Mouse (Mus musculus) regulatory T cell (primary cell): ENCODE results near the gene Tmco2.
"Not testable (repeated sequence)": the region's sequence is repeated elsewhere in the genome, so short reads cannot be mapped to it uniquely, and the experiment has no call there.

Experiments used
- in situ Hi-C: fragments of 300-600 bp; cut with MboI, MseI; formaldehyde crosslinking; loops from one replicate; pipeline ENCODE4 v1.15.1; 2025; ENCODE audit warnings: high pct_unique_total_duplicates

Tmco2 gene

GRCm38 (mm10) chr4:121109126-121109525 lies at the start of gene Tmco2:
Gene Tmco2 (minus strand): TSS chr4:121109226.
- in situ Hi-C loops, result no loop called here

DNA sequence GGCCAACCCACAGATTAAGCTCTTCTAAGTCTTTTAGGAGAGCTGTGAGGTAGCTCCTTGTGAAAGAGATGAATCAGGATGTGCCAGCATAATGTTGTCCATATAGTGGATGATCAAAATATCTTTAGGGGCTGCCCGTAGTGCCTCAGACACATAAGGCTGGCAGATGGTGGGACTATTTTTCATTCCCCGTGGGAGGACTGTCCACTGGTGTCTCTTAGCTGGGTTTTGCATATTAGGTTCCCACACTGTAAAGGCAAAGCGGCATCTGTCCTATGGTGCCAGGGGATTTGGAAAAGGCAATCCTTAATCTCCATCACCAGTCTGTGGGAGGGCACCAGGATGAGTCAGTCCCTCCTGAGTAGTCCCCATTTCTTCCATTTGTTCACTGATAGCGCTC lies 5.7 kb downstream of the Tmco2 start:
- in situ Hi-C loops, result loop anchor here (5.0 kb wide), 1 partner anchor 114 kb away; the partner anchor contains the start of gene Rlf

- in situ Hi-C loops, result no loop called here
These were observed 11.2 kb downstream of the Tmco2 start, which contains the start of gene Zmpste24 for GRCm38 (mm10) chr4:121097650-121098378. Gene Zmpste24 (minus strand): TSS chr4:121098241.

- in situ Hi-C loops, result no loop called here
These were observed 18.8 kb downstream of the Tmco2 start for GRCm38 (mm10) chr4:121090211-121090610.

- in situ Hi-C loops, result no loop called here
These were observed 20.3 kb downstream of the Tmco2 start for GRCm38 (mm10) chr4:121088696-121089095.

GRCm38 (mm10) chr4:121084506-121084905 lies 24.5 kb downstream of the Tmco2 start:
- in situ Hi-C loops, result no loop called here

- in situ Hi-C loops, result no loop called here
These were observed 28.6 kb downstream of the Tmco2 start for GRCm38 (mm10) chr4:121080395-121080794.

- in situ Hi-C loops, result no loop called here
These were observed 30.9 kb downstream of the Tmco2 start for GRCm38 (mm10) chr4:121077915-121078646.

DNA sequence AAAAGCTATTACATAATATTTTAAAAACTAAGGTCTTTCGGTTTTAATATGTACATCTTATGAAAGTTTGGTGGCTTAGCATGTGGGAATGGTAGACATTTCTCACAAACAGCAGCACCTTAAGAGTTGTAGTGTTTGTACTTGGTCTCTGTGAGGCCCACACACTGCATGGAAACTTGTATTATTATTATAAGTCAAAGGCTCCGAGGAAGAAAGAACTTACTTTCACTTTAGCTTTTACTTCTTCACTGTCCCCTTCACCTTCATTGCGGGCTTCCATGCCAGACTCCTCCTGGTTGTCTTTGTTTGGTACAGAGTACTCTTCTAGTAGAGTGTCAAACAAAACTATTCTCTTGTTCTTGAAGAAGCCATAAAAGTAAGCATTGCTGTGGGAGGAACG lies 34.8 kb downstream of the Tmco2 start:
- in situ Hi-C loops, result no loop called here

DNA sequence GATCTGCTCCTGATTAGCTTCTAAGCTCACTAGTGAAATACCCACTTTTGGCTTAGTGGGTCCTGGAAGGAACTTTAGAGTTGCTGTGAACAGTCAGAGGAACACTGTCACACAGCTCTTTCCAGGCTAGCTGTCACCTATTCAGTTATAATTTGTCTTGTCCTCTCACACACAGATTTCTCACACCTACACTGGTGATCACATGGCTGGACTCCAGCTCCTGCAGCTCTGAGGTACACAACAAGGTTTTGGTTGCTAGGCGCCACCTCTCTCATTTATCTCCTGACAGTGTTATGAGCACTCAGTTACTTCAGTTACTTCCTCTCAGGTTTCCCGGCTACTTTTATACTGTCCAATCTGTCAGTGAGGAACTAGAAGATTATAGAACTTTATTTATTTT lies 43.7 kb downstream of the Tmco2 start:
- in situ Hi-C loops, result no loop called here

DNA sequence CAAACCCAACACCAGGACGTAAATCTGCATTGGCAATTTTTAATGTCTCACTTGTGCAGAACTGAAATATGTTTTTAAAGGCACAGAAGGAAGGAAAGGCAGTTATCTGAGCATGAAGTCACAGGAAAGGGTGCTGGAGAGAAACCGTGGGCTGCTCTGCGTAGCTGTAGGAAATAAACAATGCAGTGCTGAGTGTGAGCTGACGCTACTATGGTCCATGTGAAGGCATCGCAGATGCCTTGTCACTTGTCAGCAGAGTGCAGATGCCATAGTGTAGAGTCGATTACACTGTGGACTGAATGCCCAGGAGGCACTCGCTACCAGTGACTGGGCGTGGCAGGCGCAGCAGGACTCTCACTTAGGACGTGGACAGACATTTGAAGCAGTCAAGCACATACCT lies 49.8 kb downstream of the Tmco2 start:
- in situ Hi-C loops, result not testable (repeated sequence)

GRCm38 (mm10) chr4:121057032-121057431 lies 52.0 kb downstream of the Tmco2 start:
- in situ Hi-C loops, result no loop called here

GRCm38 (mm10) chr4:121056342-121056741 lies 52.7 kb downstream of the Tmco2 start:
- in situ Hi-C loops, result no loop called here
